Mouse (Mus musculus): Measurements from ENCODE around the gene Trim50.

DNA sequence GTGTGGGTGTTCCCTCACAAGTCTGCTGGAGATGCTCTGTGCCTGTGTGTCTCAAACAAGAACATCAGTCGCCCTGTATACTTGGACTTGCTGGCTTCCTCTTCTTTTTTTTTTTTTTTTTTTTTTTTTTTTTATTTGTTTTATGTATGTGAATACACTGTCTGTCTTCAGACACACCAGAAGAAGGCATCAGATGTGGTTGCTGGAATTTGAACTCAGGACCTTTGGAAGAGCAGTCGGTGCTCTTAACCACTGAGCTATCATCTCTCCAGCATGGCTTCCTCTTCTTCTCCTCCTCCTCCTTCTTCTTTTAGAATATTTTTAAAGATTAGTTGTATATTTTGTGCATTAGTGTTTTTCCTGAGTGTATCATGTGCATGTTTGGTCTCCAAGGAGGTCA, 4.5 kb downstream of the Trim50 start:
- TF ChIP-seq CTCF (IDR thresholded peaks at IDR 0.05; ENCODE audit: control insufficient read depth, insufficient read depth, insufficient read length): no peak
- TF ChIP-seq CEBPB (IDR thresholded peaks at IDR 0.05; ENCODE audit: low read depth): no peak
- no peak for TF ChIP-seq FOSL1 (IDR thresholded peaks at IDR 0.05; ENCODE audit: insufficient read depth, low read length, poor library complexity, severe bottlenecking)
- no peak for TF ChIP-seq MAX (IDR thresholded peaks at IDR 0.05)
- no peak for TF ChIP-seq USF1 (IDR thresholded peaks at IDR 0.05; ENCODE audit: low read depth)
- TF ChIP-seq MYOD1 (IDR thresholded peaks at IDR 0.05; ENCODE audit: control insufficient read depth, insufficient read length, low read depth): no peak

Measured in C2C12 (cell line).